Mouse (Mus musculus) lung, embryonic 14.5 days (tissue): Measurements from ENCODE around the gene Megf8. TPM values are rescaled to one million over a fixed set of nuclear protein-coding genes. Genes with fewer than 3 reads are reported as not detected.

ENCODE experiments used
- ATAC-seq: fragments of 200-750 bp; cut with Nextera tagmentation; 2 replicates; pipeline ENCODE4 v1.8.0; 2017; ENCODE audit warnings: mild to moderate bottlenecking, moderate TSS enrichment, moderate library complexity; ENCODE audit not compliant: insufficient read depth
- DNase-seq: peaks from one replicate; pipeline ENCODE4 v3.0.0-alpha.2; 2015
- H3K27ac ChIP-seq: fragments of 300-500 bp; sonication (generic); 2 replicates; pipeline ENCODE4 v1.5.1; 2014; ENCODE audit warnings: low read depth, mild to moderate bottlenecking, moderate library complexity
- H3K27me3 ChIP-seq: fragments of 300-500 bp; sonication (generic); 2 replicates; pipeline ENCODE4 v1.6.1; 2014; ENCODE audit warnings: low read length, control low read depth; ENCODE audit not compliant: insufficient read depth
- H3K36me3 ChIP-seq: fragments of 300-500 bp; sonication (generic); 2 replicates; pipeline ENCODE4 v1.6.1; 2014; ENCODE audit warnings: control low read depth; ENCODE audit not compliant: insufficient read depth
- H3K4me1 ChIP-seq: fragments of 300-500 bp; sonication (generic); 2 replicates; pipeline ENCODE4 v1.6.1; 2014; ENCODE audit warnings: antibody characterized with exemption, control low read depth; ENCODE audit not compliant: insufficient read depth
- H3K4me2 ChIP-seq: fragments of 300-500 bp; sonication (generic); 2 replicates; pipeline ENCODE4 v1.6.1; 2014; ENCODE audit warnings: mild to moderate bottlenecking
- H3K4me3 ChIP-seq: fragments of 300-500 bp; sonication (generic); 2 replicates; pipeline ENCODE4 v1.5.1; 2014; ENCODE audit warnings: low read depth, low read length
- H3K9ac ChIP-seq: fragments of 300-500 bp; sonication (generic); 2 replicates; pipeline ENCODE4 v1.6.1; 2014
- H3K9me3 ChIP-seq: fragments of 300-500 bp; sonication (generic); 2 replicates; pipeline ENCODE4 v1.6.1; 2016; ENCODE audit warnings: low read depth, low read length, control low read depth
- CTCF ChIP-seq: IDR thresholded peaks from 2 replicates; pipeline ENCODE4 v1.5.1; 2016; ENCODE audit warnings: antibody characterized with exemption, low read depth
- WGBS: fragments of 180-500 bp; shearing (Covaris S2); extraction: QIAGEN DNeasy Blood & Tissue Kit; methylation state at CpG from one replicate; pipeline ENCODE4 v1.1.7; 2014; 5-methylcytosine and 5-hydroxymethylcytosine counted together
- polyA plus RNA-seq: library from polyadenylated mRNA; unstranded; fragments of >200 nt; fragmentation: Nextera tagmentation; extraction: Ambion mirVana; gene quantifications from 2 replicates; pipeline ENCODE4 v1.2.1, GENCODE M21; 2014

Megf8 gene
- polyA plus RNA-seq, 1 experiment from 2014 or later = 14.9 TPM

GRCm38 (mm10) chr7:25274996-25275395 is 42.0 kb upstream of the Megf8 start:
- peak overlapping the region; percentile 9 for H3K9ac ChIP-seq
- H3K36me3 ChIP-seq = peaks cover 27% of the 10 kb centered on the region; the same call in 1 of the 2 replicates
- H3K9me3 ChIP-seq = no peaks in the 10 kb centered on the region
- peaks cover 5% of the 10 kb centered on the region for H3K4me1 ChIP-seq
- WGBS = 84% methylated on average over 3 of the region's 3 CpGs
- no peak for DNase-seq
- no peak overlapping the region for H3K27ac ChIP-seq
- ATAC-seq = no peak
- no peak overlapping the region for H3K4me2 ChIP-seq
- no peaks in the 10 kb centered on the region for H3K27me3 ChIP-seq
- no peak for TF ChIP-seq CTCF
- no peak overlapping the region for H3K4me3 ChIP-seq

- WGBS = 56% methylated on average over 9 of the region's 9 CpGs
- Histone ChIP-seq H3K9ac (no peak overlapping the region), H3K4me2 (0 out of 2 replicates have a peak overlapping the region, but pooled peaks have one; percentile 16), H3K4me1 (peaks cover 12% of the 10 kb centered on the region), H3K27ac (0 out of 2 replicates have a peak overlapping the region, but pooled peaks have one; percentile 18), H3K27me3 (no peaks in the 10 kb centered on the region), H3K36me3 (peaks cover 27% of the 10 kb centered on the region; the same call in 1 of the 2 replicates), H3K4me3 (no peak overlapping the region), H3K9me3 (no peaks in the 10 kb centered on the region)
- no peak for TF ChIP-seq CTCF
- ATAC-seq = no peak
- DNase-seq = no peak
Observed at GRCm38 (mm10) chr7:25275555-25276298, 41.2 kb upstream of the Megf8 start.

GRCm38 (mm10) chr7:25277405-25277804 is 39.6 kb upstream of the Megf8 start:
- no peak for ATAC-seq
- TF ChIP-seq CTCF = no peak
- H3K36me3 ChIP-seq = peaks cover 14% of the 10 kb centered on the region; the same call in 1 of the 2 replicates

GRCm38 (mm10) chr7:25277998-25278340 is 39.0 kb upstream of the Megf8 start:
- 8% methylated on average over 4 of the region's 4 CpGs for WGBS
- ATAC-seq = no peak
- peaks cover 20% of the 10 kb centered on the region for H3K4me1 ChIP-seq

More at GRCm38 (mm10) chr7:25277405-25277804, 39.6 kb upstream of the Megf8 start:
- H3K4me3 ChIP-seq = peak overlapping the region; percentile 63; the same call in 1 of the 2 replicates
- H3K9ac ChIP-seq = peak overlapping the region; percentile 71
- no peaks in the 10 kb centered on the region for H3K9me3 ChIP-seq
- WGBS = 78% methylated on average over 4 of the region's 4 CpGs
- peak overlapping the region; percentile 93 for H3K4me2 ChIP-seq
- no peaks in the 10 kb centered on the region for H3K27me3 ChIP-seq
- DNase-seq = no peak
- H3K4me1 ChIP-seq = peaks cover 20% of the 10 kb centered on the region
- peak overlapping the region; percentile 99 for H3K27ac ChIP-seq

GRCm38 (mm10) chr7:25278341-25279075 is 38.5 kb upstream of the Megf8 start:
- H3K9me3 ChIP-seq = no peaks in the 10 kb centered on the region
- H3K27me3 ChIP-seq = no peaks in the 10 kb centered on the region
- under 1% methylated on average over 54 of the region's 60 CpGs for WGBS
- H3K36me3 ChIP-seq = peaks cover 3% of the 10 kb centered on the region; the same call in 1 of the 2 replicates
- H3K27ac ChIP-seq = peak overlapping the region; percentile 99
- peak; percentile 90 for DNase-seq
- peak overlapping the region; percentile 93 for H3K4me2 ChIP-seq
- H3K4me3 ChIP-seq = peak overlapping the region; percentile 63
- ATAC-seq = peak; percentile 61
- TF ChIP-seq CTCF = peak; percentile 71
- peaks cover 20% of the 10 kb centered on the region for H3K4me1 ChIP-seq
- H3K9ac ChIP-seq = peak overlapping the region; percentile 71

More at GRCm38 (mm10) chr7:25277998-25278340, 39.0 kb upstream of the Megf8 start:
- no peaks in the 10 kb centered on the region for H3K27me3 ChIP-seq
- H3K9ac ChIP-seq = peak overlapping the region; percentile 71
- H3K4me2 ChIP-seq = peak overlapping the region; percentile 93
- no peak for DNase-seq
- peak overlapping the region; percentile 99 for H3K27ac ChIP-seq
- peaks cover 9% of the 10 kb centered on the region; the same call in 1 of the 2 replicates for H3K36me3 ChIP-seq
- H3K4me3 ChIP-seq = peak overlapping the region; percentile 63
- TF ChIP-seq CTCF = no peak
- H3K9me3 ChIP-seq = no peaks in the 10 kb centered on the region

GRCm38 (mm10) chr7:25279076-25279860 is 37.7 kb upstream of the Megf8 start:
- TF ChIP-seq CTCF = peak; percentile 47
- Histone ChIP-seq H3K4me2 (peak overlapping the region; percentile 93), H3K27me3 (no peaks in the 10 kb centered on the region), H3K4me3 (peak overlapping the region; percentile 63), H3K4me1 (peaks cover 26% of the 10 kb centered on the region), H3K36me3 (no peaks in the 10 kb centered on the region), H3K9me3 (no peaks in the 10 kb centered on the region), H3K9ac (peak overlapping the region; percentile 71), H3K27ac (peak overlapping the region; percentile 99)
- under 1% methylated on average over 47 of the region's 49 CpGs for WGBS
- ATAC-seq (peak; percentile 49), DNase-seq (peak; percentile 93)
